Mouse (Mus musculus) spleen, adult 12 weeks (tissue): ENCODE results near the gene Nmd3.

Source experiments
- DNase-seq: peaks from one replicate; pipeline ENCODE4 v3.0.0; 2022; ENCODE audit warnings: low spot score

Gene Nmd3

GRCm38 (mm10) chr3:69763630-69764565, 42.1 kb downstream of the Nmd3 start:
- no peak for DNase-seq

GRCm38 (mm10) chr3:69765206-69765605, 43.4 kb downstream of the Nmd3 start:
- DNase-seq = no peak

GRCm38 (mm10) chr3:69769150-69769549, 47.4 kb downstream of the Nmd3 start:
- DNase-seq = no peak

- no peak for DNase-seq
These were observed 51.6 kb downstream of the Nmd3 start for GRCm38 (mm10) chr3:69773356-69773755.

- DNase-seq = no peak
These were observed 57.5 kb downstream of the Nmd3 start for GRCm38 (mm10) chr3:69779246-69779796.

- DNase-seq = no peak
These were observed 71.1 kb downstream of the Nmd3 start for GRCm38 (mm10) chr3:69792823-69793417.

GRCm38 (mm10) chr3:69797533-69797932, 75.7 kb downstream of the Nmd3 start:
- DNase-seq = no peak

- no peak for DNase-seq
These were observed 76.2 kb downstream of the Nmd3 start for GRCm38 (mm10) chr3:69797969-69798368.

- DNase-seq = no peak
These were observed 77.3 kb downstream of the Nmd3 start for GRCm38 (mm10) chr3:69799096-69799495.

GRCm38 (mm10) chr3:69800829-69801384, 79.1 kb downstream of the Nmd3 start:
- no peak for DNase-seq

DNA sequence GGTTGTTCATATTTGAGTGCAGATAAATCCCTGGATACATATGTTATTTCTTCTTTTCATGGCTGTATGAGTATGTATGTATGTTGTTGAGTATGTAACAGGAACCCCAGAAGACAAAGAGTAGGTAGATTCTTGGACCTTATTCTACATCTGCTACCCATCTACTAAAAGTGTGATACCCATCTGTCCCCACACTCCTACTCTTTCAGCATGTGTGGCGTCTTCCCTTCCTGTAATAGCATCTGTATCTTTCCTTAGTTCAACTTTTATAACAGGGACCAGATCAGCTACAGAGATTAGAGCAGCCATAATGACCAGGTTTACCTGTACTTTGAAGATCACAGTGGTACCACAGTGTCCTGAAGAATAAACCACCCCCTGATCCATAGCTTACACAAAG, 81.4 kb downstream of the Nmd3 start:
- DNase-seq = no peak
